Mouse (Mus musculus) midbrain, embryonic 12.5 days (tissue): ENCODE results near the gene Vwa3a. TPM values are rescaled to one million over a fixed set of nuclear protein-coding genes. Genes with fewer than 3 reads are reported as not detected.

ENCODE experiments used
- ATAC-seq: fragments of 200-750 bp; cut with Nextera tagmentation; 2 replicates; pipeline ENCODE4 v1.8.0; 2017; ENCODE audit warnings: low read depth, moderate TSS enrichment, moderate library complexity; ENCODE audit not compliant: low FRiP score
- H3K27ac ChIP-seq: fragments of 300-500 bp; sonication (generic); replicated peaks from 2 replicates; pipeline ENCODE4 v1.5.1; 2016; ENCODE audit warnings: mild to moderate bottlenecking
- H3K27me3 ChIP-seq: fragments of 300-500 bp; sonication (generic); 2 replicates; pipeline ENCODE4 v1.6.1; 2016; ENCODE audit warnings: mild to moderate bottlenecking
- H3K36me3 ChIP-seq: fragments of 300-500 bp; sonication (generic); 2 replicates; pipeline ENCODE4 v1.6.1; 2016
- H3K4me1 ChIP-seq: fragments of 300-500 bp; sonication (generic); 2 replicates; pipeline ENCODE4 v1.6.1; 2016
- H3K4me2 ChIP-seq: fragments of 300-500 bp; sonication (generic); replicated peaks from 2 replicates; pipeline ENCODE4 v1.6.1; 2016; ENCODE audit warnings: mild to moderate bottlenecking, moderate library complexity
- H3K4me3 ChIP-seq: fragments of 300-500 bp; sonication (generic); 2 replicates; pipeline ENCODE4 v1.5.1; 2016; ENCODE audit warnings: mild to moderate bottlenecking
- H3K9ac ChIP-seq: fragments of 300-500 bp; sonication (generic); replicated peaks from 2 replicates; pipeline ENCODE4 v1.6.1; 2016; ENCODE audit warnings: mild to moderate bottlenecking, moderate library complexity
- H3K9me3 ChIP-seq: fragments of 300-500 bp; sonication (generic); 2 replicates; pipeline ENCODE4 v1.6.1; 2016; ENCODE audit warnings: mild to moderate bottlenecking
- WGBS: fragments of 180-500 bp; shearing (Covaris S2); methylation state at CpG from one replicate; pipeline ENCODE4 v1.1.7; 2016; 5-methylcytosine and 5-hydroxymethylcytosine counted together
- polyA plus RNA-seq: library from polyadenylated mRNA; unstranded; fragments of >200 nt; fragmentation: Nextera tagmentation; extraction: Ambion mirVana; gene quantifications from 2 replicates; pipeline ENCODE4 v1.2.1, GENCODE M21; 2016

The Vwa3a gene
- polyA plus RNA-seq, 1 experiment from 2014 or later: 0.41 TPM

DNA sequence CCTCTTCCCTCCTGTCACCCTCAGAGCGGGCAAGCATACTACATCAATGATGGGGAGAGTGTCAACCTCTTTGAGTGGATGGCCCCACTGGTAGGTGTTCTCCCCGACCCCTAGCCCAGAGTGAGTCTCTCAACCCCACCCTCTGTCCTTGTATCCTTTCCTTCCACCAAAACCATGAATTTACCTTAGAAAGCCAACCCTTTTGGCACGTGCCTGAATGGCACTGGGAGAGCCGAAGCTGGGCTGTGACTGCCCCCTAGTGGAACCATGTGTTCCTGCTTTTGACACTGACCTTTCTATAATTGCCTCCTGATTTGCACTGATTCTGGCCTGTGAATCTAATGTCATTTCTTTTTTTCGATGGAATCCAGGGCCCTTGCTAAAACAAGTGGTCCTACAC is 84.1 kb downstream of the Vwa3a start:
- Histone ChIP-seq H3K36me3 (no peaks in the 10 kb centered on the region), H3K4me3 (no peak overlapping the region), H3K9me3 (no peaks in the 10 kb centered on the region), H3K4me2 (no peak overlapping the region), H3K27ac (no peak overlapping the region), H3K4me1 (no peaks in the 10 kb centered on the region), H3K9ac (no peak overlapping the region), H3K27me3 (peaks cover 11% of the 10 kb centered on the region; the same call in 1 of the 2 replicates)
- peak; percentile 50; the same call in 1 of the 2 replicates for ATAC-seq
- 17% methylated on average over 5 of the region's 5 CpGs for WGBS

DNA sequence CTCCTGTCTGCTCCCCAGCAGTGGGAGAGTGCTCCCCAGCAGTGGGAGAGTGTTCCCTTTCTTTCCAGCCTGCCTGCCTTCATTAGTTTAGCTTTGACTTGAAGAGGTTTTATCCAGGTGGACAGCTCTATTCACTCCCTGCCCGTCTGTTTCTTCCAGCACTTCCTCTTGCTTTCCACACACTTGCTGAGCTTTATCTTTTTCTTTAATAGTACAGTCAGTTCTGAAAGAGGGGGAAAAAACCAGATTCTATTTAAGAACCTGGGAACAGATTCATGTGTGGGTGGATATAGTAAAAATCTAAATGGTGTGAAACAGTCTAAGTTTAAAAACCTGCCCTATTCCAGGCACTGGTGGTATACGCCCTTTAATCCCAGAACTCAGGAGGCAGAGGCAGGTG is 86.0 kb downstream of the Vwa3a start:
- WGBS: 69% methylated on average over 2 of the region's 2 CpGs
- Histone ChIP-seq H3K27me3 (peaks cover 22% of the 10 kb centered on the region), H3K4me3 (no peak overlapping the region), H3K4me1 (no peaks in the 10 kb centered on the region), H3K9ac (no peak overlapping the region), H3K9me3 (no peaks in the 10 kb centered on the region), H3K36me3 (no peaks in the 10 kb centered on the region), H3K4me2 (no peak overlapping the region), H3K27ac (no peak overlapping the region)
- no peak for ATAC-seq

DNA sequence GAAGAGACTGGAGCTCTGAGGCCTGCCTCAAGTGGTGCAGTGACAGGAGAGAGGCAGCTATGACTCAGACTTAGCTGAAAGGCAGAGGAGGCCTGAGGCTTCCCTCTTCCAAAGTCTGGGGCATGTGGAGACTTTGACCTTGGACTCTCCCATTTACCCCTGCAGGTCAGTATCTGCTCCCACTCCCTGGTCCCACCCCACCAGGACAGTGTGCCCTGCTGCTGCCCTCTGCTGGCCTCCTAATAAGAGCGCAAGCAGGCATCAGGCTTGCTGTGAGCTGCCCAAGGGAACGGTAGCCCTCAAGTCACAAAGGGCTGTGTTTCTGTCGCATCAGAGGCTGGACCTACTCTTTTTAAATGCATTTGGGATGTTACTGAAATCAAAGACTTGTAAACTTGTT is 87.3 kb downstream of the Vwa3a start:
- H3K9me3 ChIP-seq: no peaks in the 10 kb centered on the region
- H3K27ac ChIP-seq: no peak overlapping the region
- ATAC-seq: no peak
- H3K27me3 ChIP-seq: peaks cover 35% of the 10 kb centered on the region
- H3K4me1 ChIP-seq: peaks cover 11% of the 10 kb centered on the region; the same call in 1 of the 2 replicates
- 15% methylated on average over 3 of the region's 3 CpGs for WGBS
- no peak overlapping the region for H3K4me3 ChIP-seq
- no peaks in the 10 kb centered on the region for H3K36me3 ChIP-seq
- H3K9ac ChIP-seq: no peak overlapping the region
- no peak overlapping the region for H3K4me2 ChIP-seq

DNA sequence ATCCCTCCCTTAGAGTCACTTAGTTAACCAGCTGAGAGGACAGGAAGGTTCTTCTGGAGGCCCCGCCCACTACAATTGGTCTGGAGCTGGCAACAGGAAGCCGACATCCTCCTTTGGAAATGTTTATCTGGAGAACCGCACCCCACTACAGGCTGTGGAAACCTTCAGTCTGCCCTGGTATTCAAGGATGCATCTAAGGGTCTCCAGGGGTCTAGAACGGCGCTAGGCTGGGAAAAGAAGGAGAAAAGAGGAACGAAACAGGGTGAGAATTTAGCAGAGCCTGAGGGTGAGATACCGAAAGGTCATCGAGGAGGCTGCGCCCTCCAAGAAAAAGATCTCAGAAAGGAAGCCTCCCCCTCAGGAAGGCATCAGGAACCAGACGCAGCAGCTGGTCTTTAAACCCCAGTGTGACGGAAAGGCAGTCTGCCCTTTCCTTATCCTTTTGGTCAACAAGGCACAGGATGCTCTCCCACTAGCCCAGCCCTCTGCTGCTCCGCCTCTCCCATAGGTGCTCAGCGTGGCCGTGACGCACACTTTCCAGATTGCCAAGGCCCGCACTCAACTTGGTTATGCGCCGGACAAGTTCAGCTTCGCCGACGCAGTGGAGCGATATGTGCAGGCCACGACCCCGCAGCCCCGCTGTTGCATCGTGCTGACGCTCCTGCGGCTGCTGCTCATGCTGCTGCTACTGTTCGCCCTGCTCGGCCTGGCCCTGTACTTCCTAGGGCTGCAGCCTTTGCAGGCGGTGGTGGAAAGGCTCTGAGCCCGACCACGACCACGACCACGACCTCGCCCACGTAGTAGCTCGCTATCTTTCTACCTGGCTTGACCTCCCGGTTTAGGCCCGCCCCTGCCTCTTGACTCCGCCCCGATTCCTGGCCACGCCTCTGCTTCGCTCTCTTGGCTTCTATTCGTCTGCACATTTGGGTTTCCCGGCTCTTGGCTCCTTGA is 91.6 kb downstream of the Vwa3a start:
- H3K27me3 ChIP-seq: peaks cover 55% of the 10 kb centered on the region
- peak overlapping the region; percentile 55 for H3K9ac ChIP-seq
- peak overlapping the region; percentile 91 for H3K4me2 ChIP-seq
- no peak for ATAC-seq
- H3K4me3 ChIP-seq: peak overlapping the region; percentile 55
- no peaks in the 10 kb centered on the region for H3K36me3 ChIP-seq
- H3K27ac ChIP-seq: no peak overlapping the region; the same call in 1 of the 2 replicates
- H3K9me3 ChIP-seq: no peaks in the 10 kb centered on the region
- WGBS: 2% methylated on average over 46 of the region's 46 CpGs
- peaks cover 12% of the 10 kb centered on the region; the same call in 1 of the 2 replicates for H3K4me1 ChIP-seq

DNA sequence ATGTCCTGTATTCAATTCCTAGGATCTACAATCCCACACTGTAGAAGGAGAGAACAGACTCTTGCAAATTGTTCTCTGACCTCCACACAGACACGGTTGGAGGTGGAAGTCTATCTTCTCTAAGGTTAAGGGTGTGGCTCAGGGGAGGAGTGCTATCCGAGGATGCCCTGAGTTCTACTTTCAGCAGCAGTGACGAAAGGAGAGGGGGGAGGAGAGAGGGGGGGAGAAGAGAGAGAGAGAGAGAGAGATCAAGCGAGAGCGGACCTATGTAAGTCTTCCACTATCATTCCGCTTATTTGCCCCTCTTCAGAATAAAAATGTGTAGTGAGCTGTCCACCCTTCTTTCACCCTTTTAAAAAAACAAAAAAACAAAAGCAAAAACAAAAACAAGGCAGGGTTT is 95.3 kb downstream of the Vwa3a start:
- peaks cover 46% of the 10 kb centered on the region for H3K27me3 ChIP-seq
- no peak for ATAC-seq
- 55% methylated on average over 6 of the region's 6 CpGs for WGBS
- peaks cover 12% of the 10 kb centered on the region; the same call in 1 of the 2 replicates for H3K4me1 ChIP-seq
- peak overlapping the region; percentile 57 for H3K4me2 ChIP-seq
- H3K9me3 ChIP-seq: no peaks in the 10 kb centered on the region
- H3K27ac ChIP-seq: no peak overlapping the region
- H3K4me3 ChIP-seq: peak overlapping the region; percentile 57
- H3K36me3 ChIP-seq: no peaks in the 10 kb centered on the region
- H3K9ac ChIP-seq: 0 out of 2 replicates have a peak overlapping the region, but pooled peaks have one; percentile 28

DNA sequence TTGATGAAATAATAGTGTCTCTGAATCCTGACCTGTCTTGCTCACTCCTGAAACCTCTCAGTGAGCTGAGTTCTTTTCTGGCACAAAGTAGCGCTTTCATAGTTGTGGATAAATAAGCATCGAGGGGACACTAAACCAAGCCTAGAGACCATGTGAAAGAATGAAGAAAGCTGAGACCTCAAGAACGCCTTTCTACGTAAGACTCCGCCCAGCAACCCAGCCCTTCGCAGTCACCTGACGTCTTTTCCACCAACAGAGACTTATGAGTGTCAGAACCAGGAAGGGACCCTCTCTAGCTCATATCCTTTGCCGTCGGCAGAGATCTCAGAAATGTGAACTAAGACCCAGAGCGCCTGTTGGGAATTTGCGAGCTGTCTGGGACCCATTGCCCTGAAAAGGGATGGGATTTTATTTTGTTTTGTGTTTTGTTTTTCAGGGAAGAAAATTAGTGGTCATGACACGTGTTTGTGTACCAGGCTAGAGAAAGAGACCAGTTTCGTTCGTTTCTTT is 95.8 kb downstream of the Vwa3a start:
- H3K4me1 ChIP-seq: peaks cover 12% of the 10 kb centered on the region; the same call in 1 of the 2 replicates
- H3K27me3 ChIP-seq: peaks cover 41% of the 10 kb centered on the region
- 17% methylated on average over 14 of the region's 14 CpGs for WGBS
- ATAC-seq: peak; percentile 67
- H3K9ac ChIP-seq: peak overlapping the region; percentile 28
- H3K4me2 ChIP-seq: peak overlapping the region; percentile 57
- H3K9me3 ChIP-seq: no peaks in the 10 kb centered on the region
- H3K4me3 ChIP-seq: peak overlapping the region; percentile 57
- H3K27ac ChIP-seq: no peak overlapping the region
- no peaks in the 10 kb centered on the region for H3K36me3 ChIP-seq

DNA sequence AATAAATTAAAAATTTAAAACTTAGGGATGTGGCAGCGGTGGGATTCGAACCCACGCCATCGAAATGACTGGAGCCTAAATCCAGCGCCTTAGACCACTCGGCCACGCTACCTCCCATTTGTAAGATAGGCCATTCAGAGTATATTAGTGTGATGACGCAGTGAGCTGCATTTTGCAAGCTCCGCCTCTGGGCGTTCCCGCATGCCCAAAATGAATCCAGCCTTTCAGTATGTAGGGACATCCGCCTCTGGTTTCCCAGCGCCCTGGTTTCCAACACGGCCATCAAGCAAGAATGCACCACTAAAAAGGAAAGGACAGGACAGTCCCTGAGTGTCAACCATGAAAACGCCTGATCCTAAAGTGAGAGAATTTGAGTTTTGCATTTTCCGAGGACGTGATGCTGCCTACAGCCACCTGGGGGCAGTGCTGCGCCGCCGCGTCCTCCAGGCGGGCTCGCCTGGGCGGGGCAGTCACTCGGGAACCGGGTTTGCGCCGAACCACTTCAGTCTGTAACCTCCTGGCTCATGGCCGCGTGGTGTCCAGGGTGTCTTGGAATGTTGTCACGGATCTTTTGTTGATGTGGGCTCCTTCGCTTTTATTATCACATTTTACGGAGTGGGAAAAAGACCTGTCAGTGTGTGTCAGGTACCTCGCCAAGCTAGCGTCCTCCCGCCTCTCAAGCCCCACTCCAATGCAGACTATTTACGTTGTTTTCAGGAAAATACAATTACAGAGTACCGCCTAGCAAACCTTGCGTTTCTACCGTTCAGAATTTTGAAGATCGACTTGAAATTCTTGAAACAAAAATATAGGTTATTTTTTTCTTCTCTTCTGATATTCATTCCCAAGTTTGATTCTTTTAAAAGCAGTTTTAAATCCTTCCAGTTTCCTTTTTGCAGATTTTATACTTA is 96.6 kb downstream of the Vwa3a start:
- H3K9ac ChIP-seq: peak overlapping the region; percentile 43
- H3K4me3 ChIP-seq: peak overlapping the region; percentile 57
- peak; percentile 87 for ATAC-seq
- H3K9me3 ChIP-seq: no peaks in the 10 kb centered on the region
- peaks cover 8% of the 10 kb centered on the region; the same call in 1 of the 2 replicates for H3K4me1 ChIP-seq
- H3K27ac ChIP-seq: peak overlapping the region; percentile 56
- peaks cover 34% of the 10 kb centered on the region for H3K27me3 ChIP-seq
- WGBS: under 1% methylated on average over 41 of the region's 41 CpGs
- H3K36me3 ChIP-seq: no peaks in the 10 kb centered on the region
- H3K4me2 ChIP-seq: peak overlapping the region; percentile 57

DNA sequence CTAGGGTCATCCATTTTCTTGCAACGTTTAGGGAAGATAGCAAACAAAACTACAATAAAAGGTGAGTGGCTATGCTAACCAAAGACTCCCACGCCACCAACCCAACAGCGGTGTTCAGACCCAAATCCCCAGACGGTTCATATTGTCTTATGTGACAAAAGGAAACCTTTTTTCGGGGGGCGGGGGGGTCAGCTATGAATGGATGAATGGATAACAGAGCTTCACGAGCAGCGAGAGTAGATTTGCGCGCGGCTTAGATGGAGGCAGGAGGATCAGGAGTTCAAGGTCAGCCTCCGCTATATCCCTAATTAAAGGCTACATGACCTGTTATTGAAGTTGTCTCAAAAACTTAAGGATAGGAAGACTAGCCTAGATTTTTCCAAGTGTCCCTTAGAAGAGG is 97.2 kb downstream of the Vwa3a start:
- 3% methylated on average over 12 of the region's 12 CpGs for WGBS
- Histone ChIP-seq H3K4me1 (0 out of 2 replicates have a peak, but pooled peaks cover 2% of the 10 kb centered on the region), H3K27me3 (peaks cover 28% of the 10 kb centered on the region), H3K4me3 (peak overlapping the region; percentile 57), H3K9ac (peak overlapping the region; percentile 43; the same call in 1 of the 2 replicates), H3K36me3 (no peaks in the 10 kb centered on the region), H3K9me3 (no peaks in the 10 kb centered on the region), H3K4me2 (peak overlapping the region; percentile 57), H3K27ac (no peak overlapping the region)
- no peak for ATAC-seq

DNA sequence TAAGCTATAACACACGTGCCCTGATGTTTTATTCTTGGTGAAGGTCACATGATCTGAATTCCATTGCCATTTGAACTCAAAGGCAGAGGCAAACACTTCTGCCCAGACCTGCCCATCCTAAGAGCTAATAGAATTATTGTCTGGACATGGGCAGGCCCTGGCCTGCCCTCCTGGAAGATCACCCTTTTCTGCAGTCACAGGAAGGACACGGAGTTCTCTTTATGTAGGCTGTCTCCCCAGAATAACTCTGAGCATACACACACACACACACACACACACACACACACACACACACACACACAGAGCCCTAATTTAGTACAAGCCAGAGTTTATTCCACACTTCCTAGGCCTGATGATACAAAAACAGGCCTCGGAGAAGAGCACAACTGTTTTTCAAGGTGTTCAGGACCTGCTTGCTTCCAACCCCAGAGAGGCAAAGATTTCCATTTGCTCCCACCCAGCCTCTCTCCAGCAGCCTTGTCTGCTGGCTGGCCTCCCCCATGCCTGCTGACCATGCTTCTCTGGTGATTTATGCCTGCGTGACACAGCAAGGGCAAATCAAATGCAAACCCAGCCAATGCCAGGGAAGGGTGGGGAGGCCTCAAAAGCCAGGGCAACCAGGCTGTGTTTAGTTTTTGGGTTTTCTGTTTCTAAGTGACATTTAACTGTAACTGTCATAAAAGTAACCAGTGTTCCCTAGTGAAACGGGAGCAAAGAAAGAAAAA is 99.5 kb downstream of the Vwa3a start:
- peaks cover 2% of the 10 kb centered on the region; the same call in 1 of the 2 replicates for H3K4me1 ChIP-seq
- H3K27me3 ChIP-seq: 0 out of 2 replicates have a peak, but pooled peaks cover 7% of the 10 kb centered on the region
- no peaks in the 10 kb centered on the region for H3K9me3 ChIP-seq
- 72% methylated on average over 5 of the region's 5 CpGs for WGBS
- H3K4me3 ChIP-seq: no peak overlapping the region
- H3K27ac ChIP-seq: no peak overlapping the region
- ATAC-seq: no peak
- no peak overlapping the region for H3K4me2 ChIP-seq
- no peak overlapping the region for H3K9ac ChIP-seq
- H3K36me3 ChIP-seq: no peaks in the 10 kb centered on the region

DNA sequence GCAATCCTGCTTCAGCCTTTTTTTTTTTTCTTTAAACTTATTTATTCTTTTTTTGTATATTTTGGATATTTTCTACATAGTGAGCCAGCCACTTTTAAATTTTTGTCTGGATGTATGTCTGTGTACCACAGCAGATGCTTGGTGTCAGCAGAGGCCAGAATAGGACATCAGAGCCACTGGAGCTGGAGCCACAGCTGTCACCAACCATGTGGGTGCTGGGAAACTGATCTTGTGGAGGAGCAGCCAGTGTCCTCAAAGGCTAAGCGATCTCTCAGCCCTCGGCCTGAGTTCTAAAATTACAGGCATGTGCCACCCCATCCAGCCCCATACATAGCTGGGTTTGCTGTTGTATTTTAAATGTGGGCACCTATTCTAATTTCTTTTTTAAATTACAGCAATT is 100.7 kb downstream of the Vwa3a start:
- no peak overlapping the region for H3K4me2 ChIP-seq
- peaks cover 1% of the 10 kb centered on the region; the same call in 1 of the 2 replicates for H3K27me3 ChIP-seq
- no peak overlapping the region for H3K9ac ChIP-seq
- no peaks in the 10 kb centered on the region for H3K9me3 ChIP-seq
- WGBS: 81% methylated on average over 2 of the region's 2 CpGs
- H3K4me1 ChIP-seq: peaks cover 14% of the 10 kb centered on the region
- H3K4me3 ChIP-seq: no peak overlapping the region
- ATAC-seq: no peak
- H3K27ac ChIP-seq: no peak overlapping the region
- H3K36me3 ChIP-seq: no peaks in the 10 kb centered on the region
